Mouse (Mus musculus): ENCODE data around the gene Adgrv1.
"Not testable (repeated sequence)": the region's sequence is repeated elsewhere in the genome, so short reads cannot be mapped to it uniquely, and the experiment has no call there.

Adgrv1 gene

GRCm38 (mm10) chr13:81632720-81633415 lies at the start of gene Adgrv1:
TSS of gene Adgrv1 (minus strand) at chr13:81633154.
- DNase-seq, result peak; percentile 44

GRCm38 (mm10) chr13:81675333-81675732 lies 42.4 kb upstream of the Adgrv1 start:
- DNase-seq, result no peak

- no peak for DNase-seq
Observed at GRCm38 (mm10) chr13:81667713-81668112, 34.8 kb upstream of the Adgrv1 start.

- DNase-seq, result no peak
Observed at GRCm38 (mm10) chr13:81664331-81664698, 31.4 kb upstream of the Adgrv1 start.

GRCm38 (mm10) chr13:81663566-81664330 lies 30.8 kb upstream of the Adgrv1 start:
- no peak for DNase-seq

- peak; percentile 9 for DNase-seq
Observed at GRCm38 (mm10) chr13:81658053-81658752, 25.2 kb upstream of the Adgrv1 start.

- peak; percentile 95 for DNase-seq
Observed at GRCm38 (mm10) chr13:81657351-81658052, 24.5 kb upstream of the Adgrv1 start, which contains the start of gene Lysmd3. TSS of gene Lysmd3 (plus strand) at chr13:81657663.

GRCm38 (mm10) chr13:81657008-81657350 lies 24.0 kb upstream of the Adgrv1 start:
- no peak for DNase-seq

GRCm38 (mm10) chr13:81656091-81656850 lies 23.3 kb upstream of the Adgrv1 start:
- no peak for DNase-seq

- not testable (repeated sequence) for DNase-seq
Observed at GRCm38 (mm10) chr13:81650382-81650781, 17.4 kb upstream of the Adgrv1 start.

GRCm38 (mm10) chr13:81646348-81646747 lies 13.4 kb upstream of the Adgrv1 start:
- DNase-seq, result no peak

GRCm38 (mm10) chr13:81644047-81644565 lies 11.2 kb upstream of the Adgrv1 start:
- no peak for DNase-seq

GRCm38 (mm10) chr13:81642491-81643149 lies 9.7 kb upstream of the Adgrv1 start:
- DNase-seq, result no peak

- peak; percentile 25 for DNase-seq
Observed at GRCm38 (mm10) chr13:81641289-81642045, 8.5 kb upstream of the Adgrv1 start.

GRCm38 (mm10) chr13:81640881-81641280 lies 7.9 kb upstream of the Adgrv1 start:
- DNase-seq, result no peak

- DNase-seq, result no peak
Observed at GRCm38 (mm10) chr13:81639624-81640023, 6.7 kb upstream of the Adgrv1 start.

- no peak for DNase-seq
Observed at GRCm38 (mm10) chr13:81630566-81630965, 2.4 kb downstream of the Adgrv1 start.

- DNase-seq, result no peak
Observed at GRCm38 (mm10) chr13:81629395-81629794, 3.6 kb downstream of the Adgrv1 start.

GRCm38 (mm10) chr13:81628631-81629190 lies 4.2 kb downstream of the Adgrv1 start:
- no peak for DNase-seq

GRCm38 (mm10) chr13:81627861-81628260 lies 5.1 kb downstream of the Adgrv1 start:
- DNase-seq, result not testable (repeated sequence)

Data from right cerebral cortex, postnatal 25 days (tissue).